Mouse (Mus musculus) spleen, adult 12 weeks (tissue): Measurements from ENCODE around the gene H2afy.

Experiments used
- DNase-seq: peaks from one replicate; pipeline ENCODE4 v3.0.0; 2022; ENCODE audit warnings: low spot score

H2afy gene

DNA sequence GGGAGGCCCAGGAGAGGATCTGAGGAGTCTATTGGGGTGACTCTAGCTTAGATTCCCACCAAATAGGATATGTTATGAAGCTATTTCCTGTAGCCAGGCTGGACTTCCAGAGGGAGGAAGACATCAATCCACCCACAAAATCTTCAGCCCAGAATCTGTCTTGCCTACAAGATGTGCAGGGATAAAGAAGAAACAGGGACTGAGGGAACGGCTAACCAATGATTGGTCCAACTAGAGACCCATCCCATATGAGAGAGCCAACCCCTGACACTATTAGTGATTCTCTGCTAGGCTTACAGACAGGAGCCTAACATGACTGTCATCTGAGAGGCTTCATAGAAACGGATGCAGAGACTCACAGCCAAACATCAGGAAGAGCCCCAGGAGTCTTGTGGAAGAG lies 7.9 kb upstream of the H2afy start:
- no peak for DNase-seq

DNA sequence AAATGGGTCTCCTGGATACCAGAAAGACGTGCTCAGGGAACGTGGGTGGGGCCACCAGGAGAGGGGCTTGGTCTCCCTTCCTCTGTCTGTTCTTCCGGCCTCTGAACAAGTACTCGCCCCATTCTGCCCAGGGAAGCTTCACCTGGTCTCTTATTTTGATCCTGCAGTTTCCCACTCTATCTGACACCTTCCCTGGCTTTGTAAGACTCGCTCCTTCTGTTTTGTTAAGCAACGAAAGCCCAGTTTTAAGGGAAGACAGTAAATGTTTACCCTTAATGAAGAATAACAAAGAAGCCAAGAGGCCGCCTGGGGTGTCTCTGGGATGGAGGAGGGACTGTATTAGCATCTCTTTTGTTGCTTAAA lies 7.0 kb upstream of the H2afy start:
- no peak for DNase-seq

DNA sequence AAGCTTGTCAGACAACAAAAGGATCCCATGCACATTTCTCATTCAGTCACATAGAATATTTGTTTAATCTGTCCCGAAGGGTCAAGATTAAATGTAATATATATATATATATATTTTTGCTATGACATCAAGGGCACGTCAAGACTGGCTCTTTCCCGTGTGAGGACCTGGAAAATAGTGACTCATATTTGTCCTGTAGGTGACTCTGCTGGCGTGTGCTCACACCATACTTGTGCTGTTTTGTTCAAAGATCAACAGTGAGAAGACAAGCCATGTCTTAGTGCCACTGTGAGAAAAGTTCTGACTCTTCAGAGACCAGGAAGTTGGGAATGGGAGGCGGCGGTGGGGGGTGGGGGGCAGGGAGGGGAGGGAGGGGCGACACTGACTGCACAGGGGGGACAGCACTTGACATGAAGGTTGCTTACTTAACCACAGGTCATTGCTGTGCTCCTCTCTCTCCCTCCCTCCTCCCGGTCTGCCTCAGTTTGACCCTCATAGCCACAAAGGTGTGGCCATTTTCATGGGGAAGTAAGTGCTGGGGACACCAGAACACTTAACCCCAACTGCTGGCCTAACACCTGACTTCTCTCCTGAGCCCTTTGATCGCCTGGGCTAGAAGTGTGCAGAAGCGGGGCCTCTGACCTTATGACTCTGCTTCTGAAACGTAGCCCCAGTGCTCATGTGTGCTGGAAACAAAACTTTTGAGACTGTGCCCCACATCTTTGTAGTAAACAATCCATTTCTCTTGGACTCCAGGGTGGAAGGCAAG lies 6.4 kb upstream of the H2afy start:
- DNase-seq, result no peak

DNA sequence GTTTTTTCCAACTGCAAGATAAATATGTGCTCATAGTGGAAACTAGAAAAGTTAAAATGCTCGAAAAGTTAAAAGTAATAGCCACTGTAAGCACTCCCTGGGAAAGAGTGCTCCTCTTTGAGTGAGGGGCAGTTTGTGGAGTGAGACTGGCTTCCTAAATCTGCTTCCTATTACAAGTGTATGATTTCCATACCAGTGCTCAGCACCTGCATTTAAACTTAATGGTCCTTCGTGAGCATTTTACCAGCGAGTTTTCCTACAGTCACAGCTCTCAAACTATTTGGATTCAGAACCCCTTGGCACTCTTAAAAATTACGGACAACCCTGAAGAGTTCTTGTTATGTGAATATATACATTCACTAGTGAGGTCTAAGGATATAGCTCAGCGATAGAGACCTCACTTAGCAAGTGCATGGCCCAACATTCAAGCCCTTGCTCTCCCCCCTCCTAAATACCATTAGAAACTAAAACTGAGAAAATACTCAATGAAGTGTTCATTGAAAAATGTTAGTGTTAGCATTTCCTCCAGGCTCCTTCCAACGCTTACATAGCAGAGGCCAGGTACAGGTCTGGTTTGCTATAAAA lies 3.1 kb upstream of the H2afy start:
- no peak for DNase-seq

- peak; percentile 67 for DNase-seq
Measured at GRCm38 (mm10) chr13:56135231-56136052, 719 bp downstream of the H2afy start.

- peak; percentile 24 for DNase-seq
Measured at GRCm38 (mm10) chr13:56134631-56135181, 1.5 kb downstream of the H2afy start.

GRCm38 (mm10) chr13:56134031-56134430 lies 2.1 kb downstream of the H2afy start:
- no peak for DNase-seq

- no peak for DNase-seq
Measured at GRCm38 (mm10) chr13:56132941-56133340, 3.2 kb downstream of the H2afy start.

DNA sequence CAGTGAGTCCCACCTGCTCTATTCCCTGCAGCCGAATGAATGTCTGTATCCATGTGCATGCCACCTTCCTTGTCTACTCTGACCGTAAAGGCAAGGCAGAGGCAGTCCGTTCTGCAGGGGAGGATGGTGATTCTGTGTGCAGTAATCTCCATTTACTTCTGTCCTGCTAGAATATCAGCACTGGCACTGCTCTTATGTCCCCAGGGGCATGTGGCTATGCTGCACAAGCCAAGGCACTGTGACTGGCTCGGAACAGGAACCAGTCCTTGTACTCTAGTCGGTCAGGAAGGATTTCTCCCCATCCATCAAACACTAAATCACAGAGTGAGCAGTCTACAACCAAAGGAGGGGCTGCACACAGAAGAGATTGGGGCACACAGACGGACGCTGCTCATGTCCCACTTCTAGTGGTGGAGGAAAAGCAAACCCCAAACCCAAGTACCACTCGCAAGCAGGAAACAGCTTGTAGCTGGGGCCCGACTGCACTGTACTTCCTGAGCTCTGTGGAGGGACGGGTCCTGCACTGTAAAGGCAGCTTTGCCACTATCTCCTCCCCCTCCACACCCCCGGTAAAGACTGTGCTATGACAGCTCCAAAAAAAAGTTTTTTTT lies 3.7 kb downstream of the H2afy start:
- DNase-seq, result no peak

GRCm38 (mm10) chr13:56130544-56130943 lies 5.6 kb downstream of the H2afy start:
- DNase-seq, result no peak

DNA sequence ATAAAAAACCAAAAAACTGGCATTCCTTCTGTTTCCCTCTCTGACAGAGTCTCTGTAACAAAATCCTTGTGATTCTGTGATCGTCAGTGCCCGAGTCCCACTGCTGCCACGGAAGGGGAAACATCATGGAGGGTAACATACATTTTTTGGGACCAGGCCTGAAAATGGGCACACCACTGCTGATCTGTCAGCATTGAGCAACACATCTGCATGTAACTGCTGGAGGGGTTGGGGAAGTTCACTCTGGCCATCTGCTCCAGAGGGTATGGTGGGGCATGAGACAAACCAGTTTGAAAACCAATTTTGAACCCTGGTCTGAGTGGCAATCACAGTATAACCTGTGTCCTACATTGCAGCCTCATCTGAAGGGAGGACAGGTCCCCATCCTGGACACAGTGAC lies 6.6 kb downstream of the H2afy start:
- DNase-seq, result no peak

DNA sequence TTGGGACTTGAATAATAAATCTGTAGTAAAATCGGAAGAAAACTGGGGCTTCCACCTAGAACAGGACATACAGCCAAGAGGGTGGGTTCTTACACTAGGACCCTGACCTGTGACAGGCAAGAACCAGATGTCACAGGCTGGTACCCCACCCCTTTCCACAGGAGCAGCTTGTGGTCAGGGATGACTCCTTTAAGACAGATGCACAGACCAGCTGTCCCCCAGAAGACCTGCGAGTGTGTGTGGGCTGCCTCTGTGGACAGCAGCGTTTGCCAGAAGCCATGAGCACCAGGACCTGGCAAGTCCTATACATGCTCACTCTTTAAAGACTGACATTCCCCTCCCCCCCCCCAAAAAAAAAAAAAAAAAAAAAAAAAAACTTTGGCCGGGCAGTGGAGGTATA lies 7.1 kb downstream of the H2afy start:
- no peak for DNase-seq

- DNase-seq, result no peak
Measured at GRCm38 (mm10) chr13:56125632-56126031, 10.5 kb downstream of the H2afy start.

GRCm38 (mm10) chr13:56123075-56123474 lies 13.1 kb downstream of the H2afy start:
- DNase-seq, result no peak

DNA sequence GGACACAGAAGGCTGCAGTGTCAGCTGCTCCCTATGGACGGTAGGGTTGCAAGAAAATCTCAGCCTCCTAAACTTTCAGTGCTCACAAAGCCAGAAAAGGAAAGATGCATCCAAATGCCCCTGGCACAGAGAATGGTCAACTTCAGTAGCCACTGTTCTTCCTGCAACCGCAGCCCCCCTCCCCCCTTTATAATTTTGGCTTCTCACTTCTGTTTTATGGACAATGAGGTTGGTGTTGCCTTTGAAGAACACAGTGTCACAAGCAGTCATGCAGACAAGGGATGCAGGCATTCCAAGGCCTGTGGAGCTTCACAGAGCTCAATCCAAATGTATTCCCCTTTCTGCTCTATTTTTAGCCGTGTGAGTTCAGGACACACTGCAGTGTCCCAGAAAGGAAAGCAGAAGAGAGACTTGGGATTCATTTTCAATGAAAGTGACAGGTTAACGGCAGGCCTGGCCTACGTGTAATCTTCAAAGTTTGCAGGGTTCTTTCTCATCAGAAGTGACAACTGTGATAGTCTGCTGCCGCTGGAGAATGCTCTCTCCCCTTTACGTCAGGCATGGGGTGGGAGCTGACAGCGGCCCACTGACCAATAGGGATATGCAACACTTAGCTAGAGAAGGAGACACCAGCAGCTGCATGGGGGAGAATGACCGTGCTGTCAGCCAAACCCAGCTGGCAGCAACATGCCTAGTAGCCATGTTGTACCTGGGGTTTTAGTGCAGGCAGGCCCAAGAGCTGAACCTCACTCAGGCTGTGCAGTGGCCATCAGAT lies 18.0 kb downstream of the H2afy start:
- DNase-seq, result no peak

- no peak for DNase-seq
Measured at GRCm38 (mm10) chr13:56115906-56116305, 20.3 kb downstream of the H2afy start.

DNA sequence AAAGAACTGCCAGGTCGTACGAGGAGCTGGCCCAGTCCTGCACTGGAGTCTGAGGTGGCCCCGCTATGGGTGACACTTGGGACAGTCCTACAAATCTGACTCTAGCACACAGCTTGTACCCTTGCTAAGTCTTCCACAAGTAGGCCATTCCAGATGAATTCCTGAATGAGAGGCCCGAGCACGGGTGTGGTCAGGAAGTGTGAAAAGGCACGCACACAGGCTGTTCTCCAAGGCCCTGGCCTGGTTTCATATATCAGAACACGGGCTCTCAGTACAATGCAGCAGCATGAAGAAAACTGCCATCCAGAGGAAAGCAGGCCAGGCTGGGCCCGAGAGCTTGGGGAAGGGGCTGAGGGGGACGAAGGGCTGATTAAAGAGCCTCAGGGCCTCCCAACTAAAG lies 20.8 kb downstream of the H2afy start:
- DNase-seq, result no peak

- DNase-seq, result no peak
Measured at GRCm38 (mm10) chr13:56113431-56114248, 22.5 kb downstream of the H2afy start.

DNA sequence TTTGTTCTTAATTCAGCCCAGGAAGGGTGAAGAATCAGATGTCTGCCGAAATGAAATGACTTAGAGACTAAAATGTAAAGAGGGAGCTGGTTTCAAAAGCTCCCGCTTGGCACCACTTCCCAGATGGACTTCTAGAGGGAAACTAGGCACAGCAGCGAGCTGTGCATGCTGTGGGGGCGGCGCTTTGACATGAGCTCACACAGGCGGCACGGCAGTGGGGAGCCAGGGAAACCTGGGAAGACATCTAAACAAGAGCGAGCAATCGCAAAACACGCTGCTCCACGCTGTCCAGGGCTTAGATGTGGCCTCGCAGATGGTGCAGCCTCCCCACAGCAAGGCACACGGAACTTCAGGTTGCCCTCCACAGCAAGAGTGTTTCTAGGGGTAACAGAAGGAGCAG lies 23.2 kb downstream of the H2afy start:
- DNase-seq, result no peak

GRCm38 (mm10) chr13:56112496-56112895 lies 23.7 kb downstream of the H2afy start:
- DNase-seq, result no peak

DNA sequence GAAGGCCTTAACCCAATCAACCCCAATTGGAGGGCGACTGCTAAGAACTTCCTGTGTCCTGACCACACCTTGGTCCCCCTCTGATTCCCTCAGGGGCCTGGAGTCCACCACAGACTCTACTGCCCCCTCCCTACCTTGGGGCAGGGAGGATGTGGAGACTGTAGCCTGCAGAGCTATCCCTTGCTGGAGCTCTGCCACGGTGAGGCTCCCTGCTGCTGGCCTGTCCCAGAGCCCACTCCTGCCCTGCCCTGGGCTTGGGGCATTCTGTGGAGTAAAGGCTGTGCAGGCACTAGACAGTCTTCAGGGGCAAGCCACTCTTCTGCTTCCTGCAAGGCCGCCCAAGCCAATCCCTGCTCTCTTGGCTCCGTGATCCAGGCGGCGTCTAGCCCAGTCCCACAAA lies 24.6 kb downstream of the H2afy start:
- no peak for DNase-seq
